Mouse (Mus musculus): ENCODE data around the gene Olfr112. TPM values are rescaled to one million over a fixed set of nuclear protein-coding genes. Genes with fewer than 3 reads are reported as not detected.

Olfr112 gene
- polyA plus RNA-seq (2014; fragmentation: Illumina TruSeq; extraction: RNeasy Lipid Tissue Mini Kit (QIAGEN cat#74804); ENCODE audit: low replicate concordance), result not detected

GRCm38 (mm10) chr17:37569351-37569750 lies at the start of gene Olfr112:
TSS of gene Olfr112 (minus strand) at chr17:37569451.

GRCm38 (mm10) chr17:37592643-37593042 lies 23.4 kb upstream of the Olfr112 start, which contains the start of gene Olfr114:
TSS of gene Olfr114 (minus strand) at chr17:37592743.

GRCm38 (mm10) chr17:37577563-37577962 lies 8.3 kb upstream of the Olfr112 start, which contains the start of gene Olfr113:
TSS of gene Olfr113 (minus strand) at chr17:37577663.

Other genes starting within 250 kb of the Olfr112 start
- not detected for gene Olfr103, start 229.8 kb downstream of the Olfr112 start, polyA plus RNA-seq (2014; fragmentation: Illumina TruSeq; extraction: RNeasy Lipid Tissue Mini Kit (QIAGEN cat#74804); ENCODE audit: low replicate concordance)
- gene Olfr104-ps, start 209.9 kb downstream of the Olfr112 start, polyA plus RNA-seq (2014; fragmentation: Illumina TruSeq; extraction: RNeasy Lipid Tissue Mini Kit (QIAGEN cat#74804); ENCODE audit: low replicate concordance), result not detected
- gene Olfr105-ps, start 190.4 kb downstream of the Olfr112 start, polyA plus RNA-seq (2014; fragmentation: Illumina TruSeq; extraction: RNeasy Lipid Tissue Mini Kit (QIAGEN cat#74804); ENCODE audit: low replicate concordance), result not detected
- not detected for gene Olfr106-ps, start 179.1 kb downstream of the Olfr112 start, polyA plus RNA-seq (2014; fragmentation: Illumina TruSeq; extraction: RNeasy Lipid Tissue Mini Kit (QIAGEN cat#74804); ENCODE audit: low replicate concordance)
- gene Olfr107, start 170.2 kb downstream of the Olfr112 start, polyA plus RNA-seq (2014; fragmentation: Illumina TruSeq; extraction: RNeasy Lipid Tissue Mini Kit (QIAGEN cat#74804); ENCODE audit: low replicate concordance), result not detected
- not detected for gene Olfr108, start 124.0 kb downstream of the Olfr112 start, polyA plus RNA-seq (2014; fragmentation: Illumina TruSeq; extraction: RNeasy Lipid Tissue Mini Kit (QIAGEN cat#74804); ENCODE audit: low replicate concordance)
- not detected for gene Olfr109, start 110.5 kb downstream of the Olfr112 start, polyA plus RNA-seq (2014; fragmentation: Illumina TruSeq; extraction: RNeasy Lipid Tissue Mini Kit (QIAGEN cat#74804); ENCODE audit: low replicate concordance)
- gene H2-M2, start 85.9 kb downstream of the Olfr112 start, polyA plus RNA-seq (2014; fragmentation: Illumina TruSeq; extraction: RNeasy Lipid Tissue Mini Kit (QIAGEN cat#74804); ENCODE audit: low replicate concordance), result 4.4 TPM
- not detected for gene Olfr110, start 77.0 kb downstream of the Olfr112 start, polyA plus RNA-seq (2014; fragmentation: Illumina TruSeq; extraction: RNeasy Lipid Tissue Mini Kit (QIAGEN cat#74804); ENCODE audit: low replicate concordance)
- gene Olfr111, start 61.4 kb downstream of the Olfr112 start, polyA plus RNA-seq (2014; fragmentation: Illumina TruSeq; extraction: RNeasy Lipid Tissue Mini Kit (QIAGEN cat#74804); ENCODE audit: low replicate concordance), result 0.45 TPM
- not detected for gene Olfr113, start 8.2 kb upstream of the Olfr112 start, polyA plus RNA-seq (2014; fragmentation: Illumina TruSeq; extraction: RNeasy Lipid Tissue Mini Kit (QIAGEN cat#74804); ENCODE audit: low replicate concordance)
- not detected for gene Olfr114, start 23.3 kb upstream of the Olfr112 start, polyA plus RNA-seq (2014; fragmentation: Illumina TruSeq; extraction: RNeasy Lipid Tissue Mini Kit (QIAGEN cat#74804); ENCODE audit: low replicate concordance)
- not detected for gene Olfr115, start 57.7 kb upstream of the Olfr112 start, polyA plus RNA-seq (2014; fragmentation: Illumina TruSeq; extraction: RNeasy Lipid Tissue Mini Kit (QIAGEN cat#74804); ENCODE audit: low replicate concordance)
- not detected for gene Olfr116, start 57.7 kb upstream of the Olfr112 start, polyA plus RNA-seq (2014; fragmentation: Illumina TruSeq; extraction: RNeasy Lipid Tissue Mini Kit (QIAGEN cat#74804); ENCODE audit: low replicate concordance)
- not detected for gene Olfr117, start 94.3 kb upstream of the Olfr112 start, polyA plus RNA-seq (2014; fragmentation: Illumina TruSeq; extraction: RNeasy Lipid Tissue Mini Kit (QIAGEN cat#74804); ENCODE audit: low replicate concordance)
- gene Olfr118, start 97.5 kb upstream of the Olfr112 start, polyA plus RNA-seq (2014; fragmentation: Illumina TruSeq; extraction: RNeasy Lipid Tissue Mini Kit (QIAGEN cat#74804); ENCODE audit: low replicate concordance), result not detected
- not detected for gene Olfr119, start 127.1 kb upstream of the Olfr112 start, polyA plus RNA-seq (2014; fragmentation: Illumina TruSeq; extraction: RNeasy Lipid Tissue Mini Kit (QIAGEN cat#74804); ENCODE audit: low replicate concordance)
- not detected for gene Olfr120, start 152.4 kb upstream of the Olfr112 start, polyA plus RNA-seq (2014; fragmentation: Illumina TruSeq; extraction: RNeasy Lipid Tissue Mini Kit (QIAGEN cat#74804); ENCODE audit: low replicate concordance)
- not detected for gene Olfr121, start 179.4 kb upstream of the Olfr112 start, polyA plus RNA-seq (2014; fragmentation: Illumina TruSeq; extraction: RNeasy Lipid Tissue Mini Kit (QIAGEN cat#74804); ENCODE audit: low replicate concordance)
- gene Olfr122, start 199.2 kb upstream of the Olfr112 start, polyA plus RNA-seq (2014; fragmentation: Illumina TruSeq; extraction: RNeasy Lipid Tissue Mini Kit (QIAGEN cat#74804); ENCODE audit: low replicate concordance), result not detected
- gene Olfr123, start 224.1 kb upstream of the Olfr112 start, polyA plus RNA-seq (2014; fragmentation: Illumina TruSeq; extraction: RNeasy Lipid Tissue Mini Kit (QIAGEN cat#74804); ENCODE audit: low replicate concordance), result not detected
- not detected for gene Olfr124, start 230.4 kb upstream of the Olfr112 start, polyA plus RNA-seq (2014; fragmentation: Illumina TruSeq; extraction: RNeasy Lipid Tissue Mini Kit (QIAGEN cat#74804); ENCODE audit: low replicate concordance)

Data from small intestine, adult 10 weeks (tissue).